Mouse (Mus musculus) limb, embryonic 15.5 days (tissue): Measurements from ENCODE around the gene Cfap99. TPM values are rescaled to one million over a fixed set of nuclear protein-coding genes. Genes with fewer than 3 reads are reported as not detected.

Experiments used
- ATAC-seq: fragments of 200-750 bp; cut with Nextera tagmentation; 2 replicates; pipeline ENCODE4 v1.8.0; 2017; ENCODE audit warnings: low read depth, moderate TSS enrichment; ENCODE audit not compliant: insufficient number of reproducible peaks, low FRiP score, low TSS enrichment
- H3K27ac ChIP-seq: fragments of 300-500 bp; sonication (generic); 2 replicates; pipeline ENCODE4 v1.5.1; 2015; ENCODE audit warnings: moderate library complexity, mild to moderate bottlenecking, inconsistent platforms
- H3K27me3 ChIP-seq: fragments of 300-500 bp; sonication (generic); 2 replicates; pipeline ENCODE4 v1.6.1; 2015; ENCODE audit warnings: inconsistent platforms
- H3K36me3 ChIP-seq: fragments of 300-500 bp; sonication (generic); 2 replicates; pipeline ENCODE4 v1.6.1; 2015; ENCODE audit warnings: inconsistent platforms
- H3K4me1 ChIP-seq: fragments of 300-500 bp; sonication (generic); 2 replicates; pipeline ENCODE4 v1.6.1; 2015; ENCODE audit warnings: inconsistent platforms
- H3K4me2 ChIP-seq: fragments of 300-500 bp; sonication (generic); 2 replicates; pipeline ENCODE4 v1.6.1; 2015; ENCODE audit warnings: mild to moderate bottlenecking, inconsistent platforms
- H3K4me3 ChIP-seq: fragments of 300-500 bp; sonication (generic); 2 replicates; pipeline ENCODE4 v1.5.1; 2015; ENCODE audit warnings: mild to moderate bottlenecking, inconsistent platforms
- H3K9ac ChIP-seq: fragments of 300-500 bp; sonication (generic); 2 replicates; pipeline ENCODE4 v1.6.1; 2015; ENCODE audit warnings: inconsistent platforms
- H3K9me3 ChIP-seq: fragments of 300-500 bp; sonication (generic); 2 replicates; pipeline ENCODE4 v1.6.1; 2016; ENCODE audit warnings: inconsistent platforms
- WGBS: fragments of 180-500 bp; shearing (Covaris S2); methylation state at CpG from one replicate; pipeline ENCODE4 v1.1.7; 2015; 5-methylcytosine and 5-hydroxymethylcytosine counted together
- polyA plus RNA-seq: library from polyadenylated mRNA; unstranded; fragments of >200 nt; fragmentation: Nextera tagmentation; extraction: Ambion mirVana; gene quantifications from 2 replicates; pipeline ENCODE4 v1.2.1, GENCODE M21; 2015

The Cfap99 gene
- not detected in 2 replicates for polyA plus RNA-seq

GRCm38 (mm10) chr5:34288154-34288716, at the start of gene Cfap99, which contains the start of gene Zfyve28:
Gene Cfap99, plus strand, starts transcription at chr5:34288600.
Gene Zfyve28, minus strand, starts transcription at chr5:34288449.
- 0% methylated on average over 75 of the region's 83 CpGs for WGBS
- Histone ChIP-seq H3K9me3 (no peaks in the 10 kb centered on the region), H3K27me3 (peaks cover 77% of the 10 kb centered on the region), H3K9ac (0 out of 2 replicates have a peak within 1 kb of the TSS, but pooled peaks have one; percentile 1), H3K4me1 (peaks cover 24% of the 10 kb centered on the region), H3K4me3 (peak within 1 kb of the TSS; percentile 60), H3K27ac (no peak within 1 kb of the TSS), H3K36me3 (no peaks in the 10 kb centered on the region), H3K4me2 (peak within 1 kb of the TSS; percentile 97)
- peak; percentile 91 for ATAC-seq

DNA sequence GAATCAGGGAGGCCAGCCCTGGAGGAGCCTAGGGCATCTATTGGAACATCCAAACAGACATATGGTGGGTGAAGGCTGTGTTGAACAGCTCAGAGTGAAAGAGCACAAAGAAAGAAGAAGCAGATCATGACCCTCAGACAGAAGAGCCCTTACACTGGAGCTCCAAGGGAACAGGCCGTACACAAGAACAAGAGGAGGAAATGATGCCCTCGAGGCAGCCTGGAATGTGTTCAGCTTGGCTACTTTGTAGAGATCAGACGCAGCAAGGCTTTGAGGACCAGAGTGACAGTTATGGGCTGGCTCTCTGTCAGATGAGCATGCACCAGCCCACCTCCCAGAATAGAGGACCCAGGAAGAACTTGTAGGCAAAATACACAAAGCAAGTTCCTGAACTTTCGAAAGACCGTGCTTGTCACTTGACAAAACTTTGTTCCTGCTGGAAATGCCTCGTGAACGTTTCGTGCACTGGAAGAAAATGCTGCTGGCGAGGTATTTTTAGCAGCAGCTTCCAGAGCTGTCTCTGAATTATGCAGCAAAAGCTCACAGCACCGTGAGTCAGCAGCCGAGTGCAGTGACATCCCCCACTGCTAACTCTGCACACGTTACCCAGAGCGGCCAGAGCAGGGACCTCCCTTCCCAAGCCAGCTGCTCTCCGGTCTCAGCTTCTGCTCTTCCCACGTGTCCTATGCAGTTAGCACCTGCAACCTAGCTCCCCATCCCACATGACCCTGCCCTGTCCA, 46.0 kb upstream of the Cfap99 start:
- H3K4me2 ChIP-seq, result no peak overlapping the region

DNA sequence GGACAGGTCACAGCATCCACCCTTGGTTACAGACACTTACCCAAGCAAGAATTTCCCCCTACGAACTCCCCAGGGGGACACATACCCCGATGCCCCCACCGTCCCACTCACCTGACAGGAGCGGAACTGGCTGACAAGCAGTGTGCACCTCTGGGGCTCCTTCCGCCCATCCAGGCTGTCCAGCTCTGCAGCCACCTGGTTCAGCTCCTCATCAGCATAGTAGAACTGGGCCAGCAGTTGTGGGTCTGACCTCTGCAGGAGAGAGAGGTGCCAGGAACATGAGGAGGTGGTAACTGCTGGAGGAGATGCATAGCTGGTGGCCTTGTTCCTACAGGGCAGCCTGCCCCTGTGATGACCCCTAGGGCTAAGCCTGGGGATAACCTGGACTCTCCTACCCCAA, 45.3 kb upstream of the Cfap99 start:
- Histone ChIP-seq H3K27me3 (no peaks in the 10 kb centered on the region), H3K9me3 (no peaks in the 10 kb centered on the region), H3K36me3 (no peaks in the 10 kb centered on the region), H3K4me1 (peaks cover 10% of the 10 kb centered on the region), H3K4me2 (no peak overlapping the region), H3K27ac (no peak overlapping the region), H3K4me3 (no peak overlapping the region), H3K9ac (no peak overlapping the region)
- 80% methylated on average over 5 of the region's 5 CpGs for WGBS
- ATAC-seq, result peak; percentile 40; the same call in 1 of the 2 replicates

More for the DNA sequence above, 46.0 kb upstream of the Cfap99 start:
- H3K4me3 ChIP-seq, result no peak overlapping the region
- H3K27ac ChIP-seq, result no peak overlapping the region
- peak; percentile 30; the same call in 1 of the 2 replicates for ATAC-seq
- no peaks in the 10 kb centered on the region for H3K27me3 ChIP-seq
- WGBS, result 24% methylated on average over 15 of the region's 15 CpGs
- no peaks in the 10 kb centered on the region for H3K36me3 ChIP-seq
- peaks cover 10% of the 10 kb centered on the region for H3K4me1 ChIP-seq
- no peaks in the 10 kb centered on the region for H3K9me3 ChIP-seq
- H3K9ac ChIP-seq, result no peak overlapping the region

- Histone ChIP-seq H3K9me3 (no peaks in the 10 kb centered on the region), H3K4me1 (peaks cover 17% of the 10 kb centered on the region), H3K4me3 (no peak overlapping the region), H3K27me3 (no peaks in the 10 kb centered on the region), H3K36me3 (no peaks in the 10 kb centered on the region), H3K9ac (no peak overlapping the region), H3K4me2 (no peak overlapping the region), H3K27ac (no peak overlapping the region)
- 92% methylated on average over 3 of the region's 3 CpGs for WGBS
- ATAC-seq, result no peak
These were observed 42.0 kb upstream of the Cfap99 start for GRCm38 (mm10) chr5:34246443-34246842.

- Histone ChIP-seq H3K9me3 (no peaks in the 10 kb centered on the region), H3K36me3 (no peaks in the 10 kb centered on the region), H3K9ac (no peak overlapping the region), H3K4me1 (peaks cover 20% of the 10 kb centered on the region), H3K4me3 (no peak overlapping the region), H3K4me2 (no peak overlapping the region), H3K27ac (no peak overlapping the region), H3K27me3 (no peaks in the 10 kb centered on the region)
- WGBS, result 75% methylated on average over 4 of the region's 4 CpGs
- ATAC-seq, result no peak
These were observed 39.3 kb upstream of the Cfap99 start for GRCm38 (mm10) chr5:34249132-34249531.

GRCm38 (mm10) chr5:34250090-34250489, 38.3 kb upstream of the Cfap99 start:
- Histone ChIP-seq H3K4me3 (no peak overlapping the region), H3K27ac (no peak overlapping the region), H3K4me2 (no peak overlapping the region), H3K9ac (no peak overlapping the region), H3K27me3 (no peaks in the 10 kb centered on the region), H3K36me3 (no peaks in the 10 kb centered on the region), H3K4me1 (peaks cover 20% of the 10 kb centered on the region), H3K9me3 (no peaks in the 10 kb centered on the region)
- 64% methylated on average over 3 of the region's 3 CpGs for WGBS
- ATAC-seq, result no peak

GRCm38 (mm10) chr5:34251794-34252193, 36.6 kb upstream of the Cfap99 start:
- Histone ChIP-seq H3K27me3 (no peaks in the 10 kb centered on the region), H3K4me3 (no peak overlapping the region), H3K4me2 (no peak overlapping the region), H3K36me3 (no peaks in the 10 kb centered on the region), H3K4me1 (peaks cover 20% of the 10 kb centered on the region), H3K9me3 (no peaks in the 10 kb centered on the region), H3K9ac (no peak overlapping the region), H3K27ac (no peak overlapping the region)
- no peak for ATAC-seq
- WGBS, result 64% methylated on average over 4 of the region's 4 CpGs

- Histone ChIP-seq H3K4me3 (no peak overlapping the region), H3K4me2 (no peak overlapping the region), H3K27me3 (no peaks in the 10 kb centered on the region), H3K27ac (no peak overlapping the region), H3K4me1 (peaks cover 20% of the 10 kb centered on the region), H3K9me3 (no peaks in the 10 kb centered on the region), H3K9ac (no peak overlapping the region), H3K36me3 (no peaks in the 10 kb centered on the region)
- ATAC-seq, result no peak
- 11% methylated on average over 4 of the region's 4 CpGs for WGBS
These were observed 36.0 kb upstream of the Cfap99 start for GRCm38 (mm10) chr5:34252307-34252966.

- WGBS, result 50% methylated on average over 4 of the region's 4 CpGs
- no peaks in the 10 kb centered on the region for H3K9me3 ChIP-seq
- no peak overlapping the region for H3K27ac ChIP-seq
- no peak overlapping the region for H3K9ac ChIP-seq
- no peak overlapping the region for H3K4me3 ChIP-seq
- H3K4me2 ChIP-seq, result no peak overlapping the region
- H3K36me3 ChIP-seq, result no peaks in the 10 kb centered on the region
- no peaks in the 10 kb centered on the region for H3K27me3 ChIP-seq
- ATAC-seq, result no peak
- H3K4me1 ChIP-seq, result peaks cover 20% of the 10 kb centered on the region
These were observed 35.4 kb upstream of the Cfap99 start for GRCm38 (mm10) chr5:34252967-34253519.

GRCm38 (mm10) chr5:34254309-34254708, 34.1 kb upstream of the Cfap99 start:
- Histone ChIP-seq H3K36me3 (no peaks in the 10 kb centered on the region), H3K9ac (no peak overlapping the region), H3K4me2 (no peak overlapping the region), H3K27me3 (no peaks in the 10 kb centered on the region), H3K4me3 (no peak overlapping the region), H3K9me3 (no peaks in the 10 kb centered on the region), H3K27ac (no peak overlapping the region), H3K4me1 (peaks cover 20% of the 10 kb centered on the region)
- WGBS, result 71% methylated on average over 8 of the region's 8 CpGs
- ATAC-seq, result no peak

GRCm38 (mm10) chr5:34255189-34255588, 33.2 kb upstream of the Cfap99 start:
- no peaks in the 10 kb centered on the region for H3K27me3 ChIP-seq
- WGBS, result 82% methylated on average over 3 of the region's 3 CpGs
- peaks cover 15% of the 10 kb centered on the region; the same call in 1 of the 2 replicates for H3K4me1 ChIP-seq
- ATAC-seq, result no peak
- no peak overlapping the region for H3K9ac ChIP-seq
- no peaks in the 10 kb centered on the region for H3K36me3 ChIP-seq
- H3K4me3 ChIP-seq, result no peak overlapping the region
- H3K4me2 ChIP-seq, result no peak overlapping the region
- no peak overlapping the region for H3K27ac ChIP-seq
- H3K9me3 ChIP-seq, result no peaks in the 10 kb centered on the region
